Mouse (Mus musculus): ENCODE results near the gene Tubb5.

Tubb5 gene

DNA sequence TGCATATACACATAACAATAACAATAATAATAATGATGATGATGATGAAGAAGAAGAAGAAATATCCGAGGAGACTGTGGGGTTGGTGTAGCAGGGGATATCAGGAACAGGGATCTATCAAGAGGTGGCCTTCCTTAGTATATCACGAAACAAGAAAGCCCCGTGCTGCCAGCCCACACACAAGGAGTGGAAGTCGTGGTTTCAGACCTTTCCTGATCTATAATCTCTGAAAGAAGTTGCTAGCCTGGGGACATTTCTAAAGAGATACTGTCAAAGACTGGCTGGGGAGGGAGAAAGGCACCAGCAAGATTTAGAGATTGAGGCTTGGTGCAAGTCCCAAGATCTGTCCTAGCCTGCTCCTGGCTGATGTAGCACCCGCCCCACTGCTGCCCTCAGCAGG is 41.3 kb downstream of the Tubb5 start:
- DNase-seq (ENCODE audit: low read depth, low spot score), result no peak

DNA sequence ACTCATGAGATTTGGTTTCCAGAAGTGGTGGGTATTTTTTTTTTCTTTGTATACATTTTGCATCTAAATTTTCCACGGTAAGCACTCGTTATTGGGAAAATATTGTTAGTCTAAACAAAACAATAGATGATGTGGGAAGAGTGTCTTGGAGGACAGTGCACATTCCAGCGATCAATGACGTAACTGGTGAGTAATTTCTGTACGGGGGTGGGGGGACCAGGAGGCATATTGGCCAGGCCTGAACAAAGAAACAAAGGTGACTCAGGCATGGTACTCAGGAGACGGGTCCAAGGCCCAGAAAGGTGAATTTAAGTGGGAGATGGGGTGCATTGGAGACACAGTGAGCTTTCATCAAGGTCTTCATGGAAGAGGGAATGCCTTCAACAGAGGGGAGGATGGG is 42.5 kb downstream of the Tubb5 start:
- no peak for DNase-seq (ENCODE audit: low read depth, low spot score)

- no peak for DNase-seq (ENCODE audit: low read depth, low spot score)
Measured at GRCm38 (mm10) chr17:35795099-35795498, 43.0 kb downstream of the Tubb5 start.

GRCm38 (mm10) chr17:35792837-35793236 is 45.3 kb downstream of the Tubb5 start:
- no peak for DNase-seq (ENCODE audit: low read depth, low spot score)

- no peak for DNase-seq (ENCODE audit: low read depth, low spot score)
Measured at GRCm38 (mm10) chr17:35790933-35791332, 47.2 kb downstream of the Tubb5 start.

GRCm38 (mm10) chr17:35788025-35788424 is 50.1 kb downstream of the Tubb5 start:
- DNase-seq (ENCODE audit: low read depth, low spot score), result no peak

DNA sequence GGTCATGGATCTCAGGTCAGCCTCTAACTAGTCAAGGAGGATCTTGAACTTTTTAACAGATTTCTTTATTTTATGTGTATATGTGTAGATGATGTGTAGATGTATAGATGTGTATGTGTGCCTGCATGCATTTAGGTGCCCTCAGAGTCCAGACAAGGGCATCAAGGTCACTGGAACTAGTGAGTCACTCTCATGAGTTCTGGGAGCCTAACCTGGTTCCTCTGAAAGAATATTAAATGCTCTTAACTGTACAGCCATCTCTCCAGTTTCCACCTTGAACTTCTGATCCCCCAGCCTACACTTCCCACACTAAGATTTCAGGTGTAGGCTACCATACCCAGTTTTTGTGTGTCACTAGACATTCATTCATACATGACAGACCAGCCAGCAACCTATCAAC is 50.6 kb downstream of the Tubb5 start:
- DNase-seq (ENCODE audit: low read depth, low spot score), result no peak

GRCm38 (mm10) chr17:35785140-35785539 is 53.0 kb downstream of the Tubb5 start:
- no peak for DNase-seq (ENCODE audit: low read depth, low spot score)

GRCm38 (mm10) chr17:35783944-35784343 is 54.2 kb downstream of the Tubb5 start:
- no peak for DNase-seq (ENCODE audit: low read depth, low spot score)
